Mouse (Mus musculus) heart, postnatal 0 days (tissue): ENCODE data around the gene Spaar. TPM values are rescaled to one million over a fixed set of nuclear protein-coding genes. Genes with fewer than 3 reads are reported as not detected.

ENCODE experiments used
- ATAC-seq: fragments of 200-750 bp; cut with Nextera tagmentation; 2 replicates; pipeline ENCODE4 v1.8.0; 2017; ENCODE audit warnings: low read depth, moderate number of reproducible peaks, moderate library complexity; ENCODE audit not compliant: insufficient read depth
- DNase-seq: peaks from one replicate; pipeline ENCODE4 v3.0.0-alpha.2; 2016; ENCODE audit warnings: low spot score
- H3K27ac ChIP-seq: fragments of 300-500 bp; sonication (generic); 2 replicates; pipeline ENCODE4 v1.5.1; 2014; ENCODE audit warnings: low read depth, mild to moderate bottlenecking
- H3K27me3 ChIP-seq: fragments of 300-500 bp; sonication (generic); 2 replicates; pipeline ENCODE4 v1.6.1; 2014; ENCODE audit warnings: low read length, mixed read lengths; ENCODE audit not compliant: control insufficient read depth, insufficient read depth
- H3K36me3 ChIP-seq: fragments of 300-500 bp; sonication (generic); replicated peaks from 2 replicates; pipeline ENCODE4 v1.6.1; 2014; ENCODE audit warnings: low read length, mixed read lengths; ENCODE audit not compliant: control insufficient read depth, insufficient read depth
- H3K4me1 ChIP-seq: fragments of 300-500 bp; sonication (generic); 2 replicates; pipeline ENCODE4 v1.6.1; 2014; ENCODE audit warnings: antibody characterized with exemption; ENCODE audit not compliant: control insufficient read depth, insufficient read depth
- H3K4me2 ChIP-seq: fragments of 300-500 bp; sonication (generic); 2 replicates; pipeline ENCODE4 v1.6.1; 2014; ENCODE audit warnings: low read depth, mild to moderate bottlenecking, low read length, moderate library complexity
- H3K4me3 ChIP-seq: fragments of 300-500 bp; sonication (generic); 2 replicates; pipeline ENCODE4 v1.5.1; 2014; ENCODE audit warnings: low read depth, low read length
- H3K9ac ChIP-seq: fragments of 300-500 bp; sonication (generic); replicated peaks from 2 replicates; pipeline ENCODE4 v1.6.1; 2014; ENCODE audit warnings: low read depth, low read length, mixed read lengths
- H3K9me3 ChIP-seq: fragments of 300-500 bp; sonication (generic); replicated peaks from 2 replicates; pipeline ENCODE4 v1.6.1; 2016; ENCODE audit warnings: low read length; ENCODE audit not compliant: control insufficient read depth
- CTCF ChIP-seq: IDR thresholded peaks from 2 replicates; pipeline ENCODE4 v1.5.1; 2016; ENCODE audit warnings: antibody characterized with exemption, control low read depth, low read depth
- EP300 ChIP-seq: IDR thresholded peaks from 2 replicates; pipeline ENCODE4 v1.6.1; 2016; ENCODE audit warnings: antibody characterized with exemption, low read depth
- WGBS: fragments of 180-500 bp; shearing (Covaris S2); extraction: QIAGEN DNeasy Blood & Tissue Kit; methylation state at CpG from one replicate; pipeline ENCODE4 v1.1.7; 2014; 5-methylcytosine and 5-hydroxymethylcytosine counted together
- polyA plus RNA-seq: library from polyadenylated mRNA; unstranded; fragments of >200 nt; fragmentation: Nextera tagmentation; extraction: Ambion mirVana; gene quantifications from 2 replicates; pipeline ENCODE4 v1.2.1, GENCODE M21; 2015
- total RNA-seq: library from RNA; depleted of rRNA; stranded (reverse); fragments of >200 nt; gene quantifications from 2 replicates; pipeline ENCODE4 v1.2.3, GENCODE M21; 2014; ENCODE audit warnings: low replicate concordance

The Spaar gene
- total and polyA plus RNA-seq, 2 experiments from 2014 or later, result 1.3 to 6.3 TPM

DNA sequence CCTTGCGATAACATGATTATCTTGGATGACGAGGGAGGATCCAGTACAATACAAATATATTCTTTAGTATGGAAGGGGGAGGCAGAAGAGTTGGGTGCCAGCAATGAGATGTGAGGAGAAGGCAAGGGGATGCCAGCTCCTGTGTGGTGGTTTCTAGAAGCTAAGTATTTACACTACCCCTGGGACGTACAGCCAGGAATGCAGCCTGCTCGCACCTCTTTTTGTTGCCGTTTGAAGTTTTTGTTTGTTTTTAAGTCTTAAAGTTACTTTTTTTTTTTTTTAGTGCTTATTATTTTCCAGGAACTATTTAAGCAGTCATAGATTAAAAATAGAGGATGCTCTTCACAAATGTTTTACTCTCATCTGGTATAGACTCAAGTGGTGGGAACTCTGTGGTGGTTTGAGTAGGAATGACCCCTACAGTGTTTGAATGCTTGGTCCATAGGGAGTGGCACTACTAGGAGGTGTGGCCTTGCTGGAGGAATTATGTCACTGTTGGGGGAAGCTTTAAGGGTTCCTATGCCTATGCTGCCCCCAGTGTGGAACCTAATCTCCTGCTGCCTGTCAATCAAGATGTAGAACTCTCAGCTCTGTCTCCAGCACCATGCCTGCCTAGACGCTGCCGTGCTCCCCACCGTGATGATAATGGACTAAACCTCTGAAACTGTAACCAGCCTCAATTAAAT is 9.3 kb downstream of the Spaar start:
- H3K4me1 ChIP-seq, result peaks cover 3% of the 10 kb centered on the region; the same call in 1 of the 2 replicates
- ATAC-seq (no peak), DNase-seq (no peak)
- no peak overlapping the region for H3K4me2 ChIP-seq
- no peaks in the 10 kb centered on the region for H3K36me3 ChIP-seq
- no peaks in the 10 kb centered on the region for H3K27me3 ChIP-seq
- H3K27ac ChIP-seq, result no peak overlapping the region
- H3K4me3 ChIP-seq, result no peak overlapping the region
- H3K9me3 ChIP-seq, result no peaks in the 10 kb centered on the region
- H3K9ac ChIP-seq, result no peak overlapping the region
- 52% methylated on average over 8 of the region's 8 CpGs for WGBS
- no peak for TF ChIP-seq EP300
- TF ChIP-seq CTCF, result no peak

DNA sequence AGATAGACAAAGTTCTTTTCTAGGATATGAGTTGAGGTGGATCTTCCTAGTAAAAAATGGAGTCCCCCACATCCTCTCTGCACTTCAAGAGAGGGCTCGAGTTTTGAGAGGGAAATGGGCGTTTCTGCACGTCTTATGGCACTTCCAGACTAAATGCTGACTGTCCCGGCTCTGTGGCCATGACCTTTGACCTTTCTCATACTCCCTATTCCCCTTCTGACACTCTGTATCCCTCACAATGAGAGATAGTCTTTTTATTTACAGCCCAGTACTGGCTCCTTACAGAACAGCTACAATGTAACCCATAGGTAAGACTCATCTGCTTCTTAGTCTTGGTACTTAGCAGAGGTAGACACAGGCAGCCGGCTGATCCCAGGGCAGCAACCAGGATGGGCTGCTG is 11.7 kb downstream of the Spaar start:
- H3K9me3 ChIP-seq, result no peaks in the 10 kb centered on the region
- ATAC-seq (no peak), DNase-seq (no peak)
- no peak overlapping the region for H3K4me3 ChIP-seq
- 53% methylated on average over 5 of the region's 5 CpGs for WGBS
- no peaks in the 10 kb centered on the region for H3K4me1 ChIP-seq
- TF ChIP-seq CTCF (no peak), EP300 (no peak)
- H3K9ac ChIP-seq, result no peak overlapping the region
- H3K4me2 ChIP-seq, result no peak overlapping the region
- H3K27ac ChIP-seq, result no peak overlapping the region
- no peaks in the 10 kb centered on the region for H3K36me3 ChIP-seq
- H3K27me3 ChIP-seq, result no peaks in the 10 kb centered on the region

DNA sequence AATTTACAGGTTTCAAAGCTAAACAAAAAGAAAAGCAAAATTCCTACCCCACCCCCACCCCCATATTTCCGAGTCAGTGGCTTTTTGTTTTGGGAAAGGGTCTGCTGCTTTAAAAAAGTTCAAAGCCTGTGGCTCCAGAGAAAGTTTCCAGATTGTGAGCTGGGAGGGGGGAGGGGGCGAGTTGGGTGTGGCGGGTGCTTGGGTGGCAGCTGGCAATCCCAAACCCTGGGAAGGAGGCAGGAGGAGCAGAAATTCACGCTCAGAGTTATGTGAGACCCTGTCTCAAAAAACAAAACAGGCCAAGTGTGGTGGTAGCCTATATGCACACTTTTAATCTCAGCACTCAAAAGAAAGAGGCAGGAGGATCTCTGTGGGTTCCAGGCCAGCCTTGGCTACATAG is 12.8 kb downstream of the Spaar start:
- TF ChIP-seq EP300 (no peak), CTCF (no peak)
- ATAC-seq (no peak), DNase-seq (no peak)
- WGBS, result 36% methylated on average over 4 of the region's 4 CpGs
- H3K4me3 ChIP-seq, result no peak overlapping the region
- H3K4me2 ChIP-seq, result no peak overlapping the region
- H3K4me1 ChIP-seq, result no peaks in the 10 kb centered on the region
- no peaks in the 10 kb centered on the region for H3K27me3 ChIP-seq
- H3K9me3 ChIP-seq, result no peaks in the 10 kb centered on the region
- no peaks in the 10 kb centered on the region for H3K36me3 ChIP-seq
- H3K9ac ChIP-seq, result no peak overlapping the region
- H3K27ac ChIP-seq, result no peak overlapping the region

DNA sequence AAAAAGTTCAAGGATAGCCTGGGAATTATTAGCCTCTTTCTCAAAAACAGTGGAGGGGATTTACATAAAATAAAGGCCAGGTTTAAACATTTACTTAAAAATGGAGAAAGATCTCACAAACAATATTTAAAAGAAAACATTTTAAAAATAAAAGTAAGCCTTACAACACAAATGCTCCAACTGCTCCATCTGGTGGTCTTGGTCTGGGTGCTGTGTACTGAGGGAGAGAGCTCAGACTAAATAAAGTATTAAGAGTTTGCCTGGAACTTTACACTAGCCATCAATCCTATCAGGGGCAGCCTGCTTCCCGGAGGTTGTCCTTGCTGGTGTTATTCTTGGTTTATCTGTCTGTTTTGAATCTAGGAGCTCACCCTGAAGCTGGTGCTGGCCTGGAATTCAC is 13.3 kb downstream of the Spaar start:
- Histone ChIP-seq H3K9me3 (no peaks in the 10 kb centered on the region), H3K4me2 (no peak overlapping the region), H3K27me3 (no peaks in the 10 kb centered on the region), H3K4me1 (no peaks in the 10 kb centered on the region), H3K4me3 (no peak overlapping the region), H3K36me3 (no peaks in the 10 kb centered on the region), H3K9ac (no peak overlapping the region), H3K27ac (no peak overlapping the region)
- 3% methylated on average over 1 of the region's 1 CpGs for WGBS
- TF ChIP-seq EP300, result no peak
- peak; percentile 49 for TF ChIP-seq CTCF
- ATAC-seq (no peak), DNase-seq (no peak)

DNA sequence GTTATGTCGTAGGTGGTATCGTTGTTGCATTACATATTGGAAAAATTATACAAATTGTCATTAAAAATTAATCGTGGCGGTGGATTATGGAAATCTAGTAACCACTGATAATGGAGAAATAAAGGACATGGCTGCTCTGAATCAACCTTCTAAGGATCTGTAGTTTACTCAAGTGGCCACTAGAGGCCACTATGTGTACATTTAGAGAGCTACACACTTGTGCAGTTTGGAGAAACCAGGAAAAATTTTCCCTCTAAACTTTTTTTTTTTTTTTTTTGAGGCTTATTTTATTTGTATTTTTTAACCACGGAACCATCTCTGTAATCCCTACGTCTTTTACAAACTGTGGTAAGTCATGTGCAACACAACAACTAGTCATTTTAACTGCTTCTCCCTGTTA is 15.4 kb downstream of the Spaar start:
- TF ChIP-seq CTCF (peak; percentile 62), EP300 (no peak)
- H3K27me3 ChIP-seq, result no peaks in the 10 kb centered on the region
- H3K4me1 ChIP-seq, result no peaks in the 10 kb centered on the region
- H3K9ac ChIP-seq, result no peak overlapping the region
- ATAC-seq (no peak), DNase-seq (peak; percentile 55)
- WGBS, result 7% methylated on average over 6 of the region's 6 CpGs
- no peak overlapping the region for H3K27ac ChIP-seq
- no peaks in the 10 kb centered on the region for H3K9me3 ChIP-seq
- H3K36me3 ChIP-seq, result no peaks in the 10 kb centered on the region
- H3K4me2 ChIP-seq, result no peak overlapping the region
- no peak overlapping the region for H3K4me3 ChIP-seq

DNA sequence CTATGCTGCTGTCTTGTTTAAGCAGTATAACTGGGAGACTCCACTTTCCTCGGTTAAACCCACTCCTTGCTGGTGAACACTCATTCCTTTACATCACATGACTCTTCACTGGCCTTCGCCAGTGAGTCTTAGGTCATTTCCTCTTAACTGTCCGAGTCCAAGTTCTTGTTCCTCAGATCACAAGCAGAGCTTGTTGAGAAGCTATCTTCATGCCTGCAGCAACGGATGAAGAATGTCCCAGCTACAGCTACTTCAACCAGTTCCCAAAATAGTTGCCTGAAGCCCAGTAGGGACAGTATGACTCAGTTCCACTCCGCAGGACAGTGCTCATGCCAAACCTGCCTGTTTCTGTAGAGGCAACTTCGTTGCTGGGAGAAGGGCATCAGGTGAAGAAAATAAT is 27.4 kb downstream of the Spaar start:
- H3K27me3 ChIP-seq, result no peaks in the 10 kb centered on the region
- DNase-seq (peak; percentile 68), ATAC-seq (peak; percentile 71)
- H3K4me1 ChIP-seq, result peaks cover 3% of the 10 kb centered on the region; the same call in 1 of the 2 replicates
- WGBS, result 5% methylated on average over 6 of the region's 6 CpGs
- no peaks in the 10 kb centered on the region for H3K36me3 ChIP-seq
- no peak overlapping the region for H3K4me3 ChIP-seq
- TF ChIP-seq EP300 (no peak), CTCF (no peak)
- no peak overlapping the region for H3K9ac ChIP-seq
- H3K9me3 ChIP-seq, result no peaks in the 10 kb centered on the region
- no peak overlapping the region for H3K4me2 ChIP-seq
- peak overlapping the region; percentile 65 for H3K27ac ChIP-seq
